Mouse (Mus musculus) adrenal gland, postnatal 14 days (tissue): ENCODE measurements around the gene Olfr750. TPM values are rescaled to one million over a fixed set of nuclear protein-coding genes. Genes with fewer than 3 reads are reported as not detected.

Experiments
- DNase-seq: peaks from one replicate; pipeline ENCODE4 v3.0.0; 2021; ENCODE audit warnings: mixed read lengths
- total RNA-seq: library from RNA; stranded (reverse); gene quantifications from 2 replicates; pipeline ENCODE4 v1.2.3, GENCODE M21; 2021

The Olfr750 gene
- total RNA-seq, 1 experiment from 2014 or later: not detected

DNA sequence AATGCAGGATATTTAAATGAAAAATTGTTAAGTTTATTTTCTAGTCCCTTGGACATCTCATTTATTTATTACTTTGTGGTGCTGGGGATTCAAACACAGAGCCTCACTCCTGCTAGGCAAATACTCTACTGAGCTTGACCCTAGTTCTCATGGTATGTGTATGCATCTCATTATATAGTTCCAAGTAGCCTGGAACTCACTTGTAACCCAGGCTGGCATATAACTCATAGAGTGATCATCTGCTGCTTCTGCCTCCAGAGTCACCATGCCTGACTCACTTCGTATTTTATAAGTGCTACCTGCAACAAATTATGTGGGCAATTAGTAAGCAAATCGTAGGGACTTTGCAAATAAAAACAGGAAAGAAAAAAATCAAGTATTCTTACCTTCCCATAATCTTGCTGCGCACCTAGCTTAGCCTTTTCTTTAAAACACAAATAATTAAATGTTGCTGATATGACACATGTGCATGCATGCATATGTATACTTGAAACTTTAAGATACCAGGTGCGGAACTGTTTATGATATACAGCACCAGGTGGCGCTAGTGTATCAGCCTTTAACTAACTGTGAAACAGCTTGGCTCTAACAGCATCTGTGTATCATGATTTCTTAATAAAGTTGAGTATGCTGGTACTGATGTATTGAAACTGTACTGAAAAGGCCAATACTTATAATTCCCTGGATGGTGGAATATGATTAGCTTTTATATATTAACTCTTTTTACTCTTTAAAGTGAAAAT lies 47.7 kb downstream of the Olfr750 start:
- DNase-seq: peak; percentile 68

DNA sequence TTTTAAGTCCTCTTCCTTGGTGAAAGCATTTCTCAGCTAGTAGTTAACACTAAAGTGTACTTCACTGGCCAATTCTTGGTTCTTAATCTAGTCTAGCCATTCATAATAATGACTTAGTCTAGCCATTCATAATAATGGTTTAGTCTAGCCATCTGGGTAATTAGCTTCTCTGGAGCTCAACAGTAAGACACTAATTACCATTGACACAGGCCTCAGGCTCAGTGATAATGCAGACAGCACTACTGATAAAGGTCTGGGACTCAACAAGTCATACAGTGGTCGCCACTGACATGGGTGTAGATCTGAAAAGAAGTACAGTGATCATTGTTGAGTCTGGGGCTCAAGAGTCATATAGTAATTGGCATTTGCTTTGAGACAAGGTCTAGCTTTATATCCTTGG lies 49.4 kb downstream of the Olfr750 start:
- no peak for DNase-seq

DNA sequence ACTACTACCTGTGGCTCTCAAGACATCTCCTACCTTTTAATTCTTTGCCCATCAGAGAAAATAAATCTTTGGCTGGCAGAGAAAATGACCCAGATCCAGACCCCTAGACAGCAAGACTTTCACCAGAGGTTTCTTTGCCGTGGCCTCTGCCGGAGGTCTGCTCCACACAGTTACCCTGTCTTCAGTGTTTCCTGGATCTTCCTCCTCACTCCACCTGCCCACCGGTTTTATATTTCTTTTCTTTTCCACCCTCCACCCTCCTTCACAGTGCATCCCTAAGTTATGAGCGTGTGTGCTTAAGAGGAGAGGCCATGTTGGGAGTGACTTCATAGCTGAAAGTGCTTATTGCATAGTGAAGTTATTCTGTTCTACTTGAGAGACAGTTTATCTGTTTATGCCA lies 50.8 kb downstream of the Olfr750 start:
- DNase-seq: no peak

DNA sequence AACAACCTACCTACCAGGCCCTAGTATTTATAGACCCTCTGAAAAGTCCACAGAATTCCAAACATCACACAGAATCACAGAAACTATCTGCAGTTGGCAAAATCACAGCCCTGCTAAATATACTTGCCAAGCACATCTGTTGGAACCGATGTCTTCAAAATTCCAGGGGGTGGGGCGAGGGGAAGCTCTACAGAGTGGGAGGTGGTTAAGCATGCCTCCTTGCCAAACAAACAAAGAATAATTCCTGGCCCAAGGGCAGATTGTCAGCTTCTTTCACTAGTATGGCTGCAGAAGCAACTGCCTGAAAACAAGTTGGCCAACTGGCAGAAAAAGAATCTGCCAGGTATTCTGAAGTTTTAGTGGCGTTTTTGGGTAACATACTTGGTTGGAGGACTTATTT lies 57.0 kb downstream of the Olfr750 start:
- peak; percentile 61 for DNase-seq

Other genes starting within 250 kb of the Olfr750 start
- gene Tep1, start 203.9 kb downstream of the Olfr750 start, total RNA-seq: 20.8 and 23.3 TPM in 2 replicates
- gene Klhl33, start 176.9 kb downstream of the Olfr750 start, total RNA-seq: 1.1 and 1.5 TPM in 2 replicates
- 60.9 TPM in 2 replicates for gene Osgep, start 149.5 kb downstream of the Olfr750 start, total RNA-seq
- gene Apex1, start 149.5 kb downstream of the Olfr750 start, total RNA-seq: 66.1 and 71.3 TPM in 2 replicates
- 44.3 and 47.2 TPM in 2 replicates for gene Pip4p1, start 143.6 kb downstream of the Olfr750 start, total RNA-seq
- 55.0 and 61.3 TPM in 2 replicates for gene Pnp, start 143.4 kb downstream of the Olfr750 start, total RNA-seq
- 51.4 and 57.2 TPM in 2 replicates for gene Gm49342, start 129.9 kb downstream of the Olfr750 start, total RNA-seq
- 2.6 and 3.1 TPM in 2 replicates for gene Pnp2, start 118.4 kb downstream of the Olfr750 start, total RNA-seq
- gene Rnase10, start 66.7 kb downstream of the Olfr750 start, total RNA-seq: 0.33 TPM in 1 of 2 replicates, not detected in the other
- gene Rnase9, start 32.6 kb downstream of the Olfr750 start, total RNA-seq: not detected in 2 replicates
- gene Rnase11, start 24.3 kb downstream of the Olfr750 start, total RNA-seq: not detected in 2 replicates
- gene Rnase12, start 16.8 kb downstream of the Olfr750 start, total RNA-seq: not detected in 2 replicates
- 56.5 and 131 TPM in 2 replicates for gene Rnase4, start 16.6 kb upstream of the Olfr750 start, total RNA-seq
- 6.0 and 37.1 TPM in 2 replicates for gene Ang, start 16.7 kb upstream of the Olfr750 start, total RNA-seq
- gene Eddm3b, start 40.0 kb upstream of the Olfr750 start, total RNA-seq: not detected in 2 replicates
- gene Rnase6, start 49.5 kb upstream of the Olfr750 start, total RNA-seq: 1.3 and 4.5 TPM in 2 replicates
- not detected in 2 replicates for gene Rnase1, start 72.3 kb upstream of the Olfr750 start, total RNA-seq
- gene Rnase2b, start 87.8 kb upstream of the Olfr750 start, total RNA-seq: not detected in 2 replicates
- gene Ang2, start 124.7 kb upstream of the Olfr750 start, total RNA-seq: not detected in 2 replicates
- gene Ear14, start 129.0 kb upstream of the Olfr750 start, total RNA-seq: not detected in 2 replicates
- gene Rnase2a, start 181.7 kb upstream of the Olfr750 start, total RNA-seq: 1.4 and 1.9 TPM in 2 replicates